Mouse (Mus musculus): ENCODE measurements around the gene Mthfd1l.

GRCm38 (mm10) chr10:4057397-4057796 lies 84.5 kb downstream of the Mthfd1l start:
- no peak for TF ChIP-seq POLR2A (IDR thresholded peaks at IDR 0.05; ENCODE audit: insufficient read depth, low read depth, low read length)
- TF ChIP-seq EP300 (IDR thresholded peaks at IDR 0.05; ENCODE audit: insufficient read depth, low read depth, low read length) = no peak

All from heart, adult 2 months (tissue).